Mouse (Mus musculus) stomach, embryonic 16.5 days (tissue): ENCODE results near the gene Krtap9-1. TPM values are rescaled to one million over a fixed set of nuclear protein-coding genes. Genes with fewer than 3 reads are reported as not detected.
"Not testable (repeated sequence)": the region's sequence is repeated elsewhere in the genome, so short reads cannot be mapped to it uniquely, and the experiment has no call there.

Source experiments
- ATAC-seq: fragments of 200-750 bp; cut with Nextera tagmentation; 2 replicates; pipeline ENCODE4 v1.8.0; 2017; ENCODE audit warnings: moderate number of reproducible peaks, moderate TSS enrichment; ENCODE audit not compliant: insufficient read depth, low FRiP score
- H3K27ac ChIP-seq: fragments of 300-500 bp; sonication (generic); 2 replicates; pipeline ENCODE4 v1.5.1; 2014; ENCODE audit warnings: low read length
- H3K27me3 ChIP-seq: fragments of 300-500 bp; sonication (generic); 2 replicates; pipeline ENCODE4 v1.6.1; 2014; ENCODE audit warnings: low read length, control low read depth, mixed read lengths; ENCODE audit not compliant: control insufficient read depth, insufficient read depth
- H3K36me3 ChIP-seq: fragments of 300-500 bp; sonication (generic); 2 replicates; pipeline ENCODE4 v1.6.1; 2014; ENCODE audit warnings: low read length; ENCODE audit not compliant: control insufficient read depth, insufficient read depth
- H3K4me1 ChIP-seq: fragments of 300-500 bp; sonication (generic); 2 replicates; pipeline ENCODE4 v1.6.1; 2014; ENCODE audit warnings: low read length, control low read depth, mixed read lengths; ENCODE audit not compliant: control insufficient read depth, insufficient read depth
- H3K4me2 ChIP-seq: fragments of 300-500 bp; sonication (generic); 2 replicates; pipeline ENCODE4 v1.6.1; 2014; ENCODE audit warnings: low read depth, low read length, mixed read lengths
- H3K4me3 ChIP-seq: fragments of 300-500 bp; sonication (generic); replicated peaks from 2 replicates; pipeline ENCODE4 v1.5.1; 2014; ENCODE audit warnings: mild to moderate bottlenecking, low read length
- H3K9ac ChIP-seq: fragments of 300-500 bp; sonication (generic); 2 replicates; pipeline ENCODE4 v1.6.1; 2014; ENCODE audit warnings: low read length
- H3K9me3 ChIP-seq: fragments of 300-500 bp; sonication (generic); replicated peaks from 2 replicates; pipeline ENCODE4 v1.6.1; 2016; ENCODE audit warnings: low read length, control low read depth; ENCODE audit not compliant: control insufficient read depth
- WGBS: fragments of 180-500 bp; shearing (Covaris S2); extraction: QIAGEN DNeasy Blood & Tissue Kit; methylation state at CpG from one replicate; pipeline ENCODE4 v1.1.7; 2014; 5-methylcytosine and 5-hydroxymethylcytosine counted together
- polyA plus RNA-seq: library from polyadenylated mRNA; unstranded; fragments of >200 nt; fragmentation: Nextera tagmentation; extraction: Ambion mirVana; gene quantifications from 2 replicates; pipeline ENCODE4 v1.2.1, GENCODE M21; 2015

Krtap9-1 gene
- not detected in 2 replicates for polyA plus RNA-seq

DNA sequence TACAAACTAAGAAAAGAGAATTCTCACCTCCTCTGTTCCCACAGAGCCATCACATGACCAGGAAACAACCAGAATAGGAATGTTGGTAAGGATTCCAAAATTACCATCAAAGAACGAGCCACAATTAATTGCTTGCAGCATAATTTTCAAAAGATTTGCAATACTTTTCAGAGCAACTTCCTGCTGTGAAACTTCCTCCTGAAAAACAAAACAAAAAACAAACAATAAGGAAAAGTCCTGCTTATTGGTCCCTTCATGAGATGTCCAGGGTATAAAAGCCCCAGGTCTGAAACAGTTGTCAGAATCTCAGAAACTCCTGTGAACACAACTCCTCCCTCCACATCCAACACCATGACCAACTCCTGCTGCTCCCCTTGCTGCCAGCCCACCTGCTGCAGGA, at the start of gene Krtap9-1:
Gene Krtap9-1, plus strand, starts transcription at position 301 of the 400 bp plus-strand sequence.
- not testable (repeated sequence) for H3K4me1 ChIP-seq, H3K9me3 ChIP-seq, H3K4me3 ChIP-seq, H3K27ac ChIP-seq, H3K36me3 ChIP-seq, ATAC-seq, H3K9ac ChIP-seq, H3K4me2 ChIP-seq, H3K27me3 ChIP-seq
- WGBS, result 83% methylated on average over 1 of the region's 1 CpGs

DNA sequence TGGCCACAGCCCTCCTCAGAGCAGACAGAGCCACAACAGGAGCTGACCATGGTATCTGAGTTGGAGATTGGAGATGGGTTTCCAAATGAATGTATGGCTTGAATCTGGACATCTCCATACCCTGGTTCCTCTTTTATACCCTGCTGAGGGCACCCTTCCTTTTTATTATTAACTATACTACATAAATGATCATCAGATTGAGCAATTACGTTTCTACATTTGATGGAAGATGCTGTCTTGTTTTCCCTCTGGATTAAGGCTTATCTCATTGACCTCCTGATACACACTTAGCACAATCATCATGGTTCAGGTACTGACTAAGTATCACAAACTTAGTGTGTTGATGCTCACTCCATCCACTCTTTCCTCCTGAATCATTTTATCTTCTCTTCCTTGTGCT, 35.2 kb upstream of the Krtap9-1 start, which contains the start of gene 2300003K06Rik:
Gene 2300003K06Rik, minus strand, starts transcription at position 101 of the 400 bp plus-strand sequence.
- H3K27ac ChIP-seq, result no peak within 1 kb of the TSS
- no peak within 1 kb of the TSS for H3K4me3 ChIP-seq
- H3K4me1 ChIP-seq, result no peaks in the 10 kb centered on the region
- 69% methylated on average over 1 of the region's 1 CpGs for WGBS
- H3K4me2 ChIP-seq, result no peak within 1 kb of the TSS
- H3K9me3 ChIP-seq, result no peaks in the 10 kb centered on the region
- H3K36me3 ChIP-seq, result no peaks in the 10 kb centered on the region
- no peak within 1 kb of the TSS for H3K9ac ChIP-seq
- no peaks in the 10 kb centered on the region for H3K27me3 ChIP-seq
- no peak for ATAC-seq

DNA sequence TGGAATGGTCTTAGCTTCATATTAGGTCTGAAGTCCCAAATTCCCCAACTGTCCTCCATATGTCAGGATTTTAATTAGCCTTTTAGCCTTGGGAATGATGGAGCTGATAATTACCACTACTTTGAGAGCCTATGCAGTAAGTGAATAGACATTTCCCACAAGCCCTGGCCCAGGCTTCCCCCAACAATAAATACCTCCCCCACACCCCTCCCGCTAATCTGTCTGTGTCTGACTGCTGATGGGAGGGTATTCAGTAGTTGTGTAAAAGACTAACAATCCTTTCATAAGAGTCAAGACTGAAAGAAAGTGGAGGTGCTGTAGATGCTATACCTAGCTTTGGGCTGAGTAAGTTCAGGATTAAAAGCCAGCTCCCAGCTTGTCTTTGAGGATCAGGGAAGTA, 31.0 kb upstream of the Krtap9-1 start:
- ATAC-seq, result no peak
- H3K27ac ChIP-seq, result no peak overlapping the region
- no peaks in the 10 kb centered on the region for H3K4me1 ChIP-seq
- 92% methylated on average over 1 of the region's 1 CpGs for WGBS
- no peaks in the 10 kb centered on the region for H3K27me3 ChIP-seq
- no peaks in the 10 kb centered on the region for H3K9me3 ChIP-seq
- no peaks in the 10 kb centered on the region for H3K36me3 ChIP-seq
- no peak overlapping the region for H3K9ac ChIP-seq
- no peak overlapping the region for H3K4me2 ChIP-seq
- no peak overlapping the region for H3K4me3 ChIP-seq

DNA sequence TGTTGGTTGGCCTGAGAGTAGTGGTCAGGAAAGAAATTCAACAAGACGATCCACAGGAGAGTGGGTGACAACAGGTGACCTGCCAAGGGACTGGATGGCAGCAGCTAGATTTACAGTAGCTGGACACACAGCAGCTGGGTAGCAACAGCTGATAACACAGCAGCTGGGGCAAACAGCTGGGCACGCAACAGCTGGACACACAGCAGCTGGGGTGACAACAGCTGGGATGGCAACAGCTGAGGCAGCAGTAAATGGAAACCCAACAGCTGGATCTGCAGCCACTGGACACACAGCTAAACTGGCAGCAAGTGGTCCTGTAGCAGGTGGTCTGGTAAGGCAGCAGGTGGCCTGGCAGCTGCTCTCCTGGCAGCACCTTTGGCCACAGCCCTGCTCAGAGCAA, 26.4 kb upstream of the Krtap9-1 start:
- H3K4me1 ChIP-seq, result no peaks in the 10 kb centered on the region
- H3K9me3 ChIP-seq, result no peaks in the 10 kb centered on the region
- no peak overlapping the region for H3K27ac ChIP-seq
- no peak overlapping the region for H3K4me2 ChIP-seq
- no peak for ATAC-seq
- no peaks in the 10 kb centered on the region for H3K36me3 ChIP-seq
- WGBS, result 83% methylated on average over 2 of the region's 2 CpGs
- no peak overlapping the region for H3K9ac ChIP-seq
- no peaks in the 10 kb centered on the region for H3K27me3 ChIP-seq
- no peak overlapping the region for H3K4me3 ChIP-seq

DNA sequence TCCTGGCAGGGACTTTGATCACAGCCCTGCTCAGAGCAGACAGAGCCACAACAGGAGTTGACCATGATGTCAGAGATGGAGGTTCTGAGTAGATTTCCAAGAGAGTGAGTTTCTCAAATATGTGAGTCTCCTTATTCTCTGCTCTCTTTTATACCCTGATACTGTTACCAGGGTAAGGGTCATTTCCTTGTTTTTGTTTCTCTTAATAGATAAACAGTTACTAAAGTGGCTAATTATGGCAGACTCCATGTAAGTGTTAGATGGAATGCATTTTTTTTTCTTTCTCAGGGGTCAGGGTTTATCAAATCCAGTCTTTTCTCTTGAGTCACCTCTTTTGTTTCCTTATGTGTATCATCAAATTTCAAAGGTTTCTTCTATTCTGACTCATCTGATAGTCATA, 21.7 kb upstream of the Krtap9-1 start, which contains the start of gene Krtap4-16:
Gene Krtap4-16, minus strand, starts transcription at position 101 of the 400 bp plus-strand sequence.
- Histone ChIP-seq H3K4me2 (no peak within 1 kb of the TSS), H3K36me3 (no peaks in the 10 kb centered on the region), H3K4me1 (no peaks in the 10 kb centered on the region), H3K4me3 (no peak within 1 kb of the TSS), H3K27ac (no peak within 1 kb of the TSS), H3K9me3 (no peaks in the 10 kb centered on the region), H3K9ac (no peak within 1 kb of the TSS), H3K27me3 (no peaks in the 10 kb centered on the region)
- no peak for ATAC-seq

DNA sequence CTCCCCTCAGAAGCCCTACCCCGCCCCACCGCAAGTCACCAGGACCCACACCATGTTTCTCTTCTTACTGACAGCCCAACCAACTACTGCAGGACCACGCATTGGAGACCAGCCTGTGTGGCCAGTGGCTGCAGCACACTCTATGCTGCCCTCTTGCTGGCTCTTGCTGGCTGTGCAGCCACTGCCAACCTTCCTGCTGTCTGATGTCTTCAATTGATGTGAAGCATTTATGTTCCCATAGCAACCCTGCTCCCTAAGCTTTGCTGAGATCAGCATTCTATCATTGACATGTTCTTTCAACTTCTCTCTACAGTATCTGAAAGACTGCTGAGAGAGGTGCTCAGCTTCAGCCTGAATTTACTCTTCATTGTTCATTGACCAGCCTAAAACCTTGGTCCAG, 19.1 kb upstream of the Krtap9-1 start:
- H3K4me1 ChIP-seq, result no peaks in the 10 kb centered on the region
- no peak overlapping the region for H3K9ac ChIP-seq
- WGBS, result 58% methylated on average over 3 of the region's 3 CpGs
- H3K4me3 ChIP-seq, result no peak overlapping the region
- H3K27me3 ChIP-seq, result no peaks in the 10 kb centered on the region
- no peaks in the 10 kb centered on the region for H3K36me3 ChIP-seq
- ATAC-seq, result no peak
- H3K27ac ChIP-seq, result no peak overlapping the region
- no peaks in the 10 kb centered on the region for H3K9me3 ChIP-seq
- H3K4me2 ChIP-seq, result no peak overlapping the region

DNA sequence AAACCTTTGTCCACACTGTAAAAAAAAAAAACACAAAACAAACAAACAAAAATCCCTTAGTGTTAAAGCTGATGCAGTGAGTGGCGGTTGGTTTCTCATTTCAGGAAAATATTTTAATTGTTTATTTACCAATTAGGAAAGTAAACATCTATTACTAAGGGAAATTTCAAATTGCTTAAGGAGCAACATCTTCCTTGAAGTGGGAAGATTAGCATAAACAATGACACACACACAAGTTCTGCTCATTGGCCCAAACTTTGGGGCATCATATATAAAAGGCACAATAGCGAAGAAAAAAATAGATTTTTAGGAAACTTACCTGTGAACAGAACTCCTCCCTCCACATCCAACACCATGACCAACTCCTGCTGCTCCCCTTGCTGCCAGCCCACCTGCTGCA, 15.6 kb upstream of the Krtap9-1 start, which contains the start of gene Gm11568:
Gene Gm11568, plus strand, starts transcription at position 301 of the 400 bp plus-strand sequence.
- Histone ChIP-seq H3K9me3 (no peaks in the 10 kb centered on the region), H3K4me1 (no peaks in the 10 kb centered on the region)
- WGBS, result 85% methylated on average over 2 of the region's 2 CpGs

DNA sequence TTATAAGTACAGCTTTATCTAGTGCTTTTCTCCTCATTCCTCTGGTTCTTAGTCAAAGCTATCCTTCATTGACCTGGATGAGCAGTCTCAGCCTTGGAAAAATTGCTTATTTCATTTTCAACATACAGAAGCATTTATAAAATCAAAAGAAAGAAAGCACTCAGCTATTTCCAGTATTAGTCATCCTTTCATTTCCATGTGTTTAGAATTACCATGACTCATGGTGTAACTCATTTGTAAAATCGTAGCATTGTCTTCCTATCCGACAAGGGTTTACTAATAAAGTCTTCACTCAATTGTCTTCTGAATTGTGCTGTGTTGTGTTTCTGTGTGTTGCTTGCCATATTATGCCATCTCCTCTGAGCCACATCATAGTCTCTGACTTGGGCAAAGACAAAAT, 14.4 kb upstream of the Krtap9-1 start:
- Histone ChIP-seq H3K4me2 (no peak overlapping the region), H3K4me3 (no peak overlapping the region), H3K36me3 (no peaks in the 10 kb centered on the region), H3K27me3 (no peaks in the 10 kb centered on the region), H3K4me1 (no peaks in the 10 kb centered on the region), H3K9me3 (no peaks in the 10 kb centered on the region), H3K27ac (no peak overlapping the region), H3K9ac (no peak overlapping the region)
- ATAC-seq, result no peak
- WGBS, result 65% methylated on average over 2 of the region's 2 CpGs

More for the DNA sequence above, 15.6 kb upstream of the Krtap9-1 start, which contains the start of gene Gm11568:
- no peaks in the 10 kb centered on the region for H3K36me3 ChIP-seq
- H3K4me3 ChIP-seq, result no peak within 1 kb of the TSS
- H3K9ac ChIP-seq, result no peak within 1 kb of the TSS
- H3K27ac ChIP-seq, result no peak within 1 kb of the TSS
- H3K27me3 ChIP-seq, result no peaks in the 10 kb centered on the region
- H3K4me2 ChIP-seq, result no peak within 1 kb of the TSS
- no peak for ATAC-seq

DNA sequence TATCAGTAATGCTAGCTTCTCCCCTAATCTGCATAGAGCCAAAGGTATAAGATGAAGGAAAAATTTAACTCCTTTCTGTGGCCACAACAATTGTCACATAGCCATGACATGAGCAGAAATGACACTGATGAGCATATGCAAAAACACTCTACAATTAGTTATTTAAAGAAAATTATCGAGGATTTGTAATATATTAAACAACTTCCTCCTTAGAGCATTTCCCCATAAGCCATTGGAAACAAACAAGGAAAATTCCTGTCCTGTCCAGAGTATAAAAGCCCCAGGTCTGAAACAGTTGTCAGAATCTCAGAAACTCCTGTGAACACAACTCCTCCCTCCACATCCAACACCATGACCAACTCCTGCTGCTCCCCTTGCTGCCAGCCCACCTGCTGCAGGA, 9.0 kb upstream of the Krtap9-1 start, which contains the start of gene Gm11559:
Gene Gm11559, plus strand, starts transcription at position 301 of the 400 bp plus-strand sequence.
- H3K27ac ChIP-seq, H3K36me3 ChIP-seq, H3K4me3 ChIP-seq, ATAC-seq, H3K4me1 ChIP-seq, H3K9me3 ChIP-seq, H3K4me2 ChIP-seq, H3K27me3 ChIP-seq, H3K9ac ChIP-seq: not testable (repeated sequence)
- 68% methylated on average over 1 of the region's 1 CpGs for WGBS
